Mouse (Mus musculus): ENCODE measurements at regions not wholly inside any gene's neighbourhood (a gene's known extent, or its start where the extent isn't known, plus 50 kb on each side); places are given as distances from the start of the nearest gene placed in this dataset.

DNA sequence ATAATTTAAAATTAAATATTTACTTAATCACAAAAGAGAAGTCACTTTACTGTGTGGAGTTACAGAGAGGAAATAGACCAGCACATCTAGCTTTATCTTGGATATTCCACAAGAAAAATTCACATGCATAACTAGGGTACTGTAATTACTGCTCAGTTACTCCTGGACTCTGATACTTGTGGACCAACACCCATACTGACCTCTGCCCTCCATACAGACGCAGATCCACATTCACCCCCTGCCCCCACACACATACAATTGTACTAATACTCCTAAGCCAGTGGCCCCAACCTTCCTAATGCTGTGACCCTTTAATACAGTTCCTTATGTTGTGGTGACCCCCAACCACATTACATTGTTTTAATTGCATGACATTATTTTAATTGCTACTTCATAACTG is 2294.3 kb downstream of the 4930444P10Rik start:
- no peaks in the 10 kb centered on the region for H3K36me3 ChIP-seq
- no peak overlapping the region for H3K4me2 ChIP-seq (replicated peaks)
- H3K9me3 ChIP-seq = peaks cover 5% of the 10 kb centered on the region; the same call in 1 of the 2 replicates
- no peak overlapping the region for H3K27ac ChIP-seq
- H3K9ac ChIP-seq = no peak overlapping the region
- H3K4me3 ChIP-seq = no peak overlapping the region
- no peak for ATAC-seq (ENCODE audit: low FRiP score, low read depth)
- no peaks in the 10 kb centered on the region for H3K27me3 ChIP-seq
- 77% methylated on average over 1 of the region's 1 CpGs for WGBS
- no peaks in the 10 kb centered on the region for H3K4me1 ChIP-seq

DNA sequence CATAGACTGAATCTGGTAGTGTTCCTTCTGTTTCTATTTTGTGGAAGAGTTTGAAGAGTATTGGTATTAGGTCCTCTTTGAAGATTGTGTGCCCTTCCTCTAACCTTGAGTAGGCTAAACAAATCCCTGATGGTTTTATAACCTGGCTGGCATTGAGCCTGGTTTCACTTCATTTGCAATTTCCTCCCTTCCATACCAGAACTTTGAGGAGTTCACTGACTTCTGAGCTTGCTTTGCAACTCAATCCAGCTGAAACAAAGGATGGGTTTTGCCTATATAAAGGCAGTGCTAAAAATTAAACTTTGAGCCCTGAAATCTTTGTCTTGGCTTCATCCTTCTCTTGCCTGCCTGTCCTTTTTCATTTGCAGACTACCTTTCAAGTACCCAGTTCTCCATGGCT is 2297.9 kb downstream of the 4930444P10Rik start:
- no peak overlapping the region for H3K4me3 ChIP-seq
- no peak overlapping the region for H3K9ac ChIP-seq
- H3K4me1 ChIP-seq = no peaks in the 10 kb centered on the region
- ATAC-seq (ENCODE audit: low FRiP score, low read depth) = no peak
- no peak overlapping the region for H3K27ac ChIP-seq
- H3K9me3 ChIP-seq = peaks cover 23% of the 10 kb centered on the region; the same call in 1 of the 2 replicates
- no peaks in the 10 kb centered on the region for H3K27me3 ChIP-seq
- peaks cover 5% of the 10 kb centered on the region; the same call in 1 of the 2 replicates for H3K36me3 ChIP-seq
- no peak overlapping the region for H3K4me2 ChIP-seq (replicated peaks)

DNA sequence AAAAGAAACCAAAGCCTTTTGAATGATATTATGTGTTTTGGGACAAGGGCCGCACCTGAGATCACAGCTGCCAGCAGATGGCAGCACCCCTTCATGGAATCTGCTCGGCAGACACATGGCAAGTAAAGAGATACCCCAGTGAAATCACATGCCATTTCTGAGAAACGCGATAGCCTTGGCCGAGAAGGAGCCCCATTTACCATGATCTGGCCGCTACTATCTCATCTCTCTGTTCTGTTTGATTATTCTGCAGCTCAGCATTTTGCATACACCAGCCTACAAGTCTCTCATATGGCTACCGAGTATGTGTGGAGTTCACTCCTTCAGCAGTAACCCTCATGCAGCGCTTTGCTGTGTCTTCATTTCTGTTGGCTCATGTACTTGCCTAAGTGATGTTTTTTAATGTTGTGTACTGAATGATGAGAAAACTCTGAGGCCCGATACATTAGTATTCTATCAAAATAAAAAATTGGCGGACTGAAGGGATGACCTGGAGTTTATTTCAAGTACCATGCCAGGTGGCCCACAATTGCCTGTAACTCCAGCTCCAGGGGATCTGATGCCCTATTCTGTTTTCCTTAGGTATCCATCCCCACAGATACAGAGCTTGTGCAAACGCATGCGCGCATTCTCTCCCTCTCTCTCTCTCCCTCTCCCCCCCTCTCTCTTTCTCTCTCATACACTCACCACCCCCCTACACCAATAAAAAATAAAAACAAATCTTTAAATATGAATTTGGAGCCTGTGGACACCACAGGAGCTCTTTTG is 2303.6 kb downstream of the 4930444P10Rik start:
- Histone ChIP-seq H3K9me3 (peaks cover 18% of the 10 kb centered on the region; the same call in 1 of the 2 replicates), H3K4me1 (peaks cover 18% of the 10 kb centered on the region), H3K4me3 (no peak overlapping the region), H3K36me3 (peaks cover 5% of the 10 kb centered on the region; the same call in 1 of the 2 replicates), H3K4me2 (replicated peaks) (peak overlapping the region; percentile 49), H3K9ac (no peak overlapping the region), H3K27ac (no peak overlapping the region), H3K27me3 (peaks cover 7% of the 10 kb centered on the region)
- 37% methylated on average over 13 of the region's 13 CpGs for WGBS
- ATAC-seq (ENCODE audit: low FRiP score, low read depth) = peak; percentile 59; the same call in 1 of the 2 replicates

DNA sequence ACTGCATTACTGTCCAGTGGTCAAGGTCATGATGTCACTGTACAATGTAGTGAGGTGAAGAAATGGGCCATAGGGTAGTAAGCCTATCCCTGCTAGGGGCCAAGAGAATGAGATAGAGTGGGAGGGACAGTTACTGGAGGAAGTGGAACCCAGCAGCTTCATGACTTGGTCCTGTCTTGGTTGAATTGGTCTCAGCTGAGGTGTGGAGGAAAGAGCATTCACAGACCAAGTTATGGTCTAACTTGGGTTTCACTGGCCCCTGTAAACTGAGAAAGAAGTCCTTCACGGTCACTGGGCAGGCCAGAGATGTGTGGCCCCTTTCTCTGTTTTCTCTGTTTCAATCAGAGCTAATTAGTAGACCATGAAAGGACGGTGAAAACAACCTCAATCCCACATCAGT is 2306.1 kb downstream of the 4930444P10Rik start:
- Histone ChIP-seq H3K4me3 (no peak overlapping the region), H3K27me3 (peaks cover 10% of the 10 kb centered on the region), H3K4me2 (replicated peaks) (no peak overlapping the region), H3K36me3 (peaks cover 5% of the 10 kb centered on the region; the same call in 1 of the 2 replicates), H3K9me3 (peaks cover 9% of the 10 kb centered on the region; the same call in 1 of the 2 replicates), H3K4me1 (peaks cover 25% of the 10 kb centered on the region), H3K9ac (no peak overlapping the region), H3K27ac (no peak overlapping the region)
- no peak for ATAC-seq (ENCODE audit: low FRiP score, low read depth)
- 59% methylated on average over 2 of the region's 2 CpGs for WGBS

DNA sequence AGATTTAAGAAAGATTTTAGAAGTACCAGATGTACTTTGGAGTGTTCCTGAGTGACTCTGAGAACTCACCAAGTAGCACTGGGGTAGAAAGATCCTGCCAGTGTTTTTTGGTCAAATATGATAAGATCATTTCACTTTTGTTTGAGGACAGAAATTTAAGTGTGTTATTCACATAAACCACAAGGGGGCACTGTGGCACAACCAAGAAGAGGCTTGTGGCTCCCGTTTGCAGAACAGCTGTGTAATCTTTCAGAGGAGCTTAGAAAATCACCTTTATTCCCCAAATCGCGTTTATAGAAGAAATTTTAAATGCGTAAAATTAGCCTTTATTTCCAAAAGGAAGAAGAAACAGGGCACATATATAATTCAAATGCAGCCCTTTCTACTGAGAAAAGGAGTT is 2308.7 kb downstream of the 4930444P10Rik start:
- no peaks in the 10 kb centered on the region for H3K9me3 ChIP-seq
- ATAC-seq (ENCODE audit: low FRiP score, low read depth) = no peak
- H3K36me3 ChIP-seq = no peaks in the 10 kb centered on the region
- no peak overlapping the region for H3K4me2 ChIP-seq (replicated peaks)
- no peak overlapping the region for H3K9ac ChIP-seq
- no peak overlapping the region for H3K4me3 ChIP-seq
- peaks cover 13% of the 10 kb centered on the region for H3K27me3 ChIP-seq
- no peak overlapping the region for H3K27ac ChIP-seq
- H3K4me1 ChIP-seq = peaks cover 19% of the 10 kb centered on the region
- 2% methylated on average over 4 of the region's 4 CpGs for WGBS

- no peak overlapping the region for H3K9ac ChIP-seq
- H3K27me3 ChIP-seq = peaks cover 6% of the 10 kb centered on the region; the same call in 1 of the 2 replicates
- no peak overlapping the region for H3K27ac ChIP-seq
- no peak overlapping the region for H3K4me2 ChIP-seq (replicated peaks)
- H3K36me3 ChIP-seq = no peaks in the 10 kb centered on the region
- no peaks in the 10 kb centered on the region for H3K9me3 ChIP-seq
- 0 out of 2 replicates have a peak, but pooled peaks have one; percentile 64 for ATAC-seq (ENCODE audit: low FRiP score, low read depth)
- WGBS = 29% methylated on average over 3 of the region's 3 CpGs
- H3K4me3 ChIP-seq = no peak overlapping the region
- peaks cover 10% of the 10 kb centered on the region; the same call in 1 of the 2 replicates for H3K4me1 ChIP-seq
These were observed 2310.5 kb downstream of the 4930444P10Rik start for GRCm38 (mm10) chr1:13782633-13783032.

GRCm38 (mm10) chr1:13772106-13772505 is 2321.0 kb downstream of the 4930444P10Rik start:
- Histone ChIP-seq H3K4me2 (replicated peaks) (no peak overlapping the region), H3K9ac (no peak overlapping the region), H3K9me3 (no peaks in the 10 kb centered on the region), H3K36me3 (no peaks in the 10 kb centered on the region), H3K4me3 (no peak overlapping the region), H3K27me3 (peaks cover 15% of the 10 kb centered on the region; the same call in 1 of the 2 replicates), H3K4me1 (peaks cover 16% of the 10 kb centered on the region), H3K27ac (no peak overlapping the region)
- no peak for ATAC-seq (ENCODE audit: low FRiP score, low read depth)
- 42% methylated on average over 2 of the region's 2 CpGs for WGBS

DNA sequence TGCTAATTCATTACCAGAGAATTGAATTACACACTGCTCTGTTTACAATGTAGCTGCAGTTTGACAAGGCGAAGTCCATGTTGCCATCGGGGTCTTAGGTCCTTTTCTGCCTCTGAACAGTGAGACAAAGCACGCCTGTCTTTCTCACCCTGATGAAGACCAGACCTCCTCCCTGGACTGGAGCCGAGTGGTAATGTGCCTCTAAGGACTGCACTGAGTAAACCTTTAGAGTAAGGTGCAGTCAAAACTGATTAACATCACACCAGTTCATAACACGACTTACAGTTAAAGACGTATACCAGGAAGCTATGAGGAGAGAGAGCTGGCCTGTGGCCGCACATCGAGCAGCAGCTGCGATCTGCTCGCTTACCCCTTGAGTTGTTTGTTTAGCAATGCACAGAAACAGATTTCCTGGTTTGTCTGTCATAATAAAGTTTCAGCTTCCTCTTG is 2322.1 kb downstream of the 4930444P10Rik start:
- peaks cover 15% of the 10 kb centered on the region; the same call in 1 of the 2 replicates for H3K27me3 ChIP-seq
- H3K4me2 ChIP-seq (replicated peaks) = peak overlapping the region; percentile 39
- 17% methylated on average over 10 of the region's 10 CpGs for WGBS
- ATAC-seq (ENCODE audit: low FRiP score, low read depth) = peak; percentile 91
- H3K9ac ChIP-seq = no peak overlapping the region
- no peaks in the 10 kb centered on the region for H3K9me3 ChIP-seq
- H3K27ac ChIP-seq = peak overlapping the region; percentile 52; the same call in 1 of the 2 replicates
- peaks cover 16% of the 10 kb centered on the region for H3K4me1 ChIP-seq
- no peak overlapping the region for H3K4me3 ChIP-seq
- H3K36me3 ChIP-seq = no peaks in the 10 kb centered on the region

DNA sequence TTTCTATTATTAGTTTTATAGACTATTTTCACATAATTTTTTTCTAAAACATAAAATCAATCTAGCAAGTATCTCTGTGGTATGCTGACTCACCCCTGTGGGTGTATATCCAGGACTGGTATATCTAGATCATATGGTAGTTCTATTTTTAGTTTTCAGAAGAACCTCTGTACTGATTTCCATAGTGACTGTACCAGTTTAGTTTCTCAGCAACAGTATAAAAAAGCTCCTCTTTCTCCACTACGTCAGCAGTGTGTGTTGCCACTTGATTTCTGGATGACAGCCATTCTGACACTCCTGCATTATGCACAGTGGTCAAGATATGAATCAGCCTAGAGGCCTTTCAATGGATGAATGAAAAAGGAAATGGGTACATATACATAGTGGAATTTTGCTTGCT is 2338.6 kb downstream of the A830018L16Rik start:
- no peaks in the 10 kb centered on the region for H3K27me3 ChIP-seq
- no peaks in the 10 kb centered on the region for H3K4me1 ChIP-seq
- ATAC-seq (ENCODE audit: low FRiP score, low read depth) = no peak
- H3K27ac ChIP-seq = no peak overlapping the region
- 73% methylated on average over 1 of the region's 1 CpGs for whole genome bisulfite sequencing
- no peak overlapping the region for H3K4me3 ChIP-seq
- no peak overlapping the region for H3K4me2 ChIP-seq (replicated peaks)
- H3K9me3 ChIP-seq = no peaks in the 10 kb centered on the region
- no peak overlapping the region for H3K9ac ChIP-seq
- no peaks in the 10 kb centered on the region for H3K36me3 ChIP-seq

DNA sequence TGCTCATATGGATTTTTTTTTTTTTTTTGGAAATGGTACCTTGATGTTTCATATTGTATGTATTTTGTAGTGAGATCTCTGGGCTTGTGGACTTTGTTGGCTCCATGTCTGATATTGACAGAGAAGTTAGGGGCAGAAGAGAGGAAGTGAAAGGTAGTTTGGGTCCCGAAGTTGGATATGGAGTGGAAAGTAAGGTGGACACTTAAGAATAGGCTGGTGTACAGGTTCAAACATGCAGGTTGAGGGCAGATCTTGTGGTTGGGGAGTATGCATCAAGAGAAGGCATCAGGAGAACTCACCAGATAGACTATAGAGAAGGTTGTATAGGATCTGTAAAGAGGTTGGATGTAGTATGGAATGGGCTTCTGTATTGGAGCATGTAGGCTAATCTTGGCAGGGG is 2337.5 kb downstream of the A830018L16Rik start:
- ATAC-seq (ENCODE audit: low FRiP score, low read depth) = no peak
- no peak overlapping the region for H3K9ac ChIP-seq
- WGBS = 86% methylated on average over 1 of the region's 1 CpGs
- H3K4me3 ChIP-seq = no peak overlapping the region
- no peaks in the 10 kb centered on the region for H3K27me3 ChIP-seq
- no peak overlapping the region for H3K27ac ChIP-seq
- H3K36me3 ChIP-seq = no peaks in the 10 kb centered on the region
- H3K4me2 ChIP-seq (replicated peaks) = no peak overlapping the region
- no peaks in the 10 kb centered on the region for H3K9me3 ChIP-seq
- H3K4me1 ChIP-seq = no peaks in the 10 kb centered on the region

All from limb, embryonic 13.5 days (tissue).